Mouse (Mus musculus) C2C12 (cell line): ENCODE measurements at regions not wholly inside any gene's neighbourhood (a gene's known extent, or its start where the extent isn't known, plus 50 kb on each side); places are given as distances from the start of the nearest gene placed in this dataset.

Experiments used
- H3K27me3 ChIP-seq: one replicate; pipeline ENCODE4 v1.6.1; 2011; ENCODE audit not compliant: control insufficient read depth, insufficient read depth, insufficient read length
- H3K36me3 ChIP-seq: one replicate; pipeline ENCODE4 v1.6.1; 2011; ENCODE audit not compliant: control insufficient read depth, insufficient read depth
- H3K4me3 ChIP-seq: one replicate; pipeline ENCODE4 v1.5.1; 2011; ENCODE audit warnings: mild to moderate bottlenecking, control low read depth; ENCODE audit not compliant: poor library complexity, insufficient read depth, severe bottlenecking
- H3K79me2 ChIP-seq: one replicate; pipeline ENCODE4 v1.6.1; 2011; ENCODE audit not compliant: control insufficient read depth, insufficient read depth
- H3K79me3 ChIP-seq: one replicate; pipeline ENCODE4 v1.6.1; 2011; ENCODE audit warnings: low read depth, control low read depth
- H3ac ChIP-seq: one replicate; pipeline ENCODE3; 2011; ENCODE audit warnings: low read depth; ENCODE audit not compliant: control insufficient read depth, insufficient read length
- CEBPB ChIP-seq: IDR thresholded peaks from one replicate; pipeline ENCODE4 v1.6.1; 2011; ENCODE audit warnings: low read depth, mild to moderate bottlenecking, control low read depth, moderate library complexity
- CTCF ChIP-seq: IDR thresholded peaks from one replicate; pipeline ENCODE4 v1.5.1; 2011; ENCODE audit not compliant: control insufficient read depth, insufficient read depth, insufficient read length
- FOSL1 ChIP-seq: IDR thresholded peaks from one replicate; pipeline ENCODE4 v1.8.0; 2011; ENCODE audit warnings: mild to moderate bottlenecking, low read length; ENCODE audit not compliant: poor library complexity, insufficient read depth, severe bottlenecking
- MAX ChIP-seq: IDR thresholded peaks from one replicate; pipeline ENCODE4 v1.6.1; 2011; ENCODE audit warnings: mild to moderate bottlenecking, control low read depth
- MYOD1 ChIP-seq: IDR thresholded peaks from one replicate; pipeline ENCODE4 v1.6.1; 2011; ENCODE audit warnings: low read depth; ENCODE audit not compliant: control insufficient read depth, insufficient read length
- MYOG ChIP-seq: IDR thresholded peaks from one replicate; pipeline ENCODE4 v1.6.1; 2011; ENCODE audit not compliant: control insufficient read depth, insufficient read length; ENCODE audit errors: extremely low read depth
- USF1 ChIP-seq: IDR thresholded peaks from one replicate; pipeline ENCODE4 v1.6.1; 2011; ENCODE audit warnings: low read depth, mild to moderate bottlenecking, control low read depth, moderate library complexity

DNA sequence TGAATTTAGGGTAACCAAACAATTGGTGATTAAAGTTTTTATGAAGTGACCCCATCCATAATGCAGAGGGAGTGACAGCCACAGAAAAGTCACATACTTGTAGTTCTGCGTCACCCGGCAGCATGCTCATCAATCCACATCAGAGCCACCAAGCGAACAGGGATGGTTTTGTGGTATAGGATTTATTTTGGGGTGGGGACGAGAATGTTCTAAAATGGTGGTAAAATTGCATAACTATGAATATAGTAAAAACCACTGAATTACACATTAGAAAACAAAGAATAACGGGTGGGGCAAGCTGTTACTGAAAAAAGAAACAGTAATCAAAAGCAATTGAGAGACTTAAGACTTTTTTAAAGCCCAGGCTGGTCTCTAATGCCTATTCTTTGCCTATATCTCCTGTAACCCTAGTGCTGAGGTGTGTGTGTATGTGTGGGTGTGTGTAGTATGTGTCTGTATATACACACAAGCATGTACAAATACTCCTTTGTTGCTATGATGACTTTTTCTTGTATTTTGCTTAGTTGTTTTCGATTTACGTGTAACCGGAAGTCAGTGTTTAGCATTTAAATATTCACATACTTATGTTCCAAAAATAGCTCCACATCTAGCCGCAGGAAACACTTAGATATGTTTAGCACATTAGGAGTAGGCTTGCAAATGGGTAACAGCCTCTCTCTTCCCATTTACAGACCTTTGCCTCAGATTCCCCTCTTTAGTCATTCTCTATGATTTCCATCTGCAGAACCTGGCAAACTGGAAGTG lies 57.4 kb upstream of the Jak2 start:
- Histone ChIP-seq H3K36me3 (no peaks in the 10 kb centered on the region), H3K4me3 (no peak overlapping the region), H3ac (no peak overlapping the region), H3K79me2 (no peaks in the 10 kb centered on the region), H3K27me3 (no peaks in the 10 kb centered on the region), H3K79me3 (no peaks in the 10 kb centered on the region)
- TF ChIP-seq MYOD1 (peak; percentile 19), MAX (no peak), CEBPB (peak; percentile 84), MYOG (no peak), CTCF (no peak), USF1 (no peak), FOSL1 (peak; percentile 31)

GRCm38 (mm10) chr19:29196186-29196585 lies 55.4 kb upstream of the Jak2 start:
- no peak overlapping the region for H3ac ChIP-seq
- TF ChIP-seq CEBPB (no peak), CTCF (no peak), MYOG (no peak), USF1 (no peak), FOSL1 (no peak), MAX (no peak), MYOD1 (no peak)

GRCm38 (mm10) chr19:29198636-29199035 lies 53.0 kb upstream of the Jak2 start:
- H3K79me2 ChIP-seq = no peaks in the 10 kb centered on the region
- H3ac ChIP-seq = no peak overlapping the region
- no peak for TF ChIP-seq CEBPB
- no peaks in the 10 kb centered on the region for H3K27me3 ChIP-seq
- H3K79me3 ChIP-seq = no peaks in the 10 kb centered on the region
- H3K4me3 ChIP-seq = no peak overlapping the region
- no peaks in the 10 kb centered on the region for H3K36me3 ChIP-seq

More at GRCm38 (mm10) chr19:29196186-29196585, 55.4 kb upstream of the Jak2 start:
- no peaks in the 10 kb centered on the region for H3K36me3 ChIP-seq
- no peaks in the 10 kb centered on the region for H3K79me3 ChIP-seq
- H3K4me3 ChIP-seq = no peak overlapping the region
- H3K79me2 ChIP-seq = no peaks in the 10 kb centered on the region
- no peaks in the 10 kb centered on the region for H3K27me3 ChIP-seq

DNA sequence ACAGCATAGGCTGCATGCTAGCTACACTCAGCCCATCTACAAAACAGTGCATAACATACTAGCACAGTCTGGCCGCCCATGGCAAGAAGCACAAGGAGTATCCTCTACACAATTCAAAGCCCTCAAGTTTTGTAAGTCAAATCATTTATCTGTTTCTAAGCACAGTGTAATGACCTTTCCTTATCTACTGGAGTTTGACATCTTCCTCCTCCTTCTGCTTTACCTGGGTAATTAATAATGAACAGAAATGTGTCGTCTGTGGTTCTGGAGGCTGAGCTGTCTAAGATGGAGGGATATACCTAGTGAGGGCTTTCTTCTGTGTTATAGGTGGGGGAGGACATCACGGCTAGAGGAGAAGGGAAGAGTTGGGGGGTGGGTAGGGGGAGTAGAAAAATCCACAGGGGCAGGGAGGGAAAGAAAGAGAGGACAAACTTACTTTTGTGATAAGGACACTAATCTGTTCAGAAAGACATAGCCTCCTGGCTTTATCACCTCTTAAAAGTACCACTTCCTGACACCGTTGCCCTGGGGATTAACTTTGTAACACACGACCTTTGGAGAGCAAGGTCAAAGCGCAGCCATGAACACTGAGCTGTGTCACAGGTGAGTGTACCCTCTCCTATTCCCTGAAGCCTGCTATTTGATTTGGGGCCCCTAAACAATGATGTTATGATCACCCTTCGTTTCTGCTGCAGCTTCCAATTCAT lies 52.4 kb upstream of the Jak2 start:
- Histone ChIP-seq H3K4me3 (no peak overlapping the region), H3K36me3 (no peaks in the 10 kb centered on the region), H3K79me3 (no peaks in the 10 kb centered on the region), H3ac (no peak overlapping the region), H3K79me2 (no peaks in the 10 kb centered on the region), H3K27me3 (no peaks in the 10 kb centered on the region)
- TF ChIP-seq MYOD1 (no peak), CEBPB (no peak), USF1 (no peak)

DNA sequence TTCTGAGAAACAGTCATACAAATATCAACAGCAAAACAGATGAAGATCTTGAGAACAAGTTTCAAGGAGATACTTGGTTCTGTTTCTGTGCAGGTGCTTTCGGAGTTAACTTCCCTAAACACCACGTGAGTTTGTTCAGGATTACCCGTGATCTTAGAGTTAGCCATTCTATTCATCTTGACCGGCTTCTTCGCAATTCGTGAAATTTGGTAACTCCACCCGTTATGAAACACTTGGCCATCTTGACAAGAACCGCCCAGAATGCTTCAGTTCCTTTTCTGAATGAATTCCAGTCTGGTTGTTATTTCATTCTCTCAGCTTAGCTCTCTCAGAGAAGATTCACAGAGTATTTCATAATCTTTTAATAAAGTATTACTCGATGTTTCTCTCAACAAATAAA lies 50.0 kb upstream of the Jak2 start:
- no peaks in the 10 kb centered on the region for H3K27me3 ChIP-seq
- no peaks in the 10 kb centered on the region for H3K79me3 ChIP-seq
- H3K36me3 ChIP-seq = no peaks in the 10 kb centered on the region
- TF ChIP-seq MAX (no peak), USF1 (no peak), MYOD1 (no peak)
- H3K4me3 ChIP-seq = no peak overlapping the region
- no peak overlapping the region for H3ac ChIP-seq
- no peaks in the 10 kb centered on the region for H3K79me2 ChIP-seq
